16 mouse cellular contexts compared by ENCODE assay signal in genomic region chr16:24102854-24103690, GRCm38 (mm10).
DNase-seq lines count a peak whose midpoint lies in the region; ATAC-seq and TF ChIP-seq lines count a peak whose summit lies in the region.
"Had no signal": no experiment of that assay in that cellular context is flagged by ENCODE, and none has a peak within 500 bp of the region (broad histone marks: within the 10 kb centered on the region; RNA-seq: fewer than 3 reads in every experiment).

No protein-coding gene starts in this region.

- DNase-seq in lung, postnatal 0 days (ENCODE audit: low spot score): peak; percentile 40
- no peak for DNase-seq in lung, postnatal 4 days
- no peak for DNase-seq in intestine, embryonic 14.5 days (ENCODE audit: low spot score)
- no peak for DNase-seq in spleen, postnatal 4 days (ENCODE audit: low spot score in 2 of 2)
- no peak for DNase-seq in gastrocnemius, postnatal 25 days
- DNase-seq: cerebellum, adult 8-10 months; kidney, adult 8-10 months; kidney, postnatal 4 days; layer of hippocampus, postnatal 36 days had no signal

- no peak overlapping the region for H3K27ac ChIP-seq in lung, postnatal 0 days (ENCODE audit: low read length)
- H3K27ac ChIP-seq in intestine, embryonic 14.5 days (ENCODE audit: low read depth): peak overlapping the region; percentile 48
- H3K27ac ChIP-seq in midbrain, embryonic 15.5 days: no peak overlapping the region
- H3K27ac ChIP-seq: hindbrain, embryonic 12.5 days; limb, embryonic 13.5 days; midbrain, embryonic 10.5 days had no signal

- no peak overlapping the region for H3K4me2 ChIP-seq in lung, postnatal 0 days (replicated peaks; ENCODE audit: low read depth, low read length)
- H3K4me2 ChIP-seq in intestine, embryonic 14.5 days (ENCODE audit: low read length): no peak overlapping the region
- H3K4me2 ChIP-seq in midbrain, embryonic 15.5 days: no peak overlapping the region
- H3K4me2 ChIP-seq: hindbrain, embryonic 12.5 days; limb, embryonic 13.5 days had no signal

- H3K36me3 ChIP-seq in lung, postnatal 0 days (ENCODE audit: insufficient read depth, low read length): no peaks in the 10 kb centered on the region
- H3K36me3 ChIP-seq in intestine, embryonic 14.5 days (ENCODE audit: control insufficient read depth, insufficient read depth, low read length): no peaks in the 10 kb centered on the region
- H3K36me3 ChIP-seq in midbrain, embryonic 15.5 days (replicated peaks): no peaks in the 10 kb centered on the region
- H3K36me3 ChIP-seq: G1E; hindbrain, embryonic 12.5 days; limb, embryonic 13.5 days; midbrain, embryonic 10.5 days had no signal

- TF ChIP-seq CTCF in lung, postnatal 0 days (IDR thresholded peaks at IDR 0.05): no peak

- 55% methylated on average over 8 of the region's 8 CpGs for WGBS in lung, postnatal 0 days
- 67% methylated on average over 8 of the region's 8 CpGs for WGBS in intestine, embryonic 14.5 days
- WGBS in midbrain, embryonic 15.5 days: 75% methylated on average over 8 of the region's 8 CpGs

- ATAC-seq in lung, postnatal 0 days: no peak; the same call in 1 of the 2 replicates
- ATAC-seq in intestine, embryonic 14.5 days (replicated peaks; ENCODE audit: low FRiP score, low TSS enrichment, low read depth): 0 out of 2 replicates have a peak, but pooled peaks have one; percentile 36
- peak; percentile 95 for ATAC-seq in megakaryocyte progenitor cell, adult 5-6 weeks (replicated peaks; ENCODE audit: poor library complexity)
- ATAC-seq in midbrain, embryonic 15.5 days (replicated peaks): no peak

- no peaks in the 10 kb centered on the region for H3K27me3 ChIP-seq in lung, postnatal 0 days (replicated peaks; ENCODE audit: insufficient read depth, low read length)
- H3K27me3 ChIP-seq in intestine, embryonic 14.5 days (replicated peaks; ENCODE audit: control insufficient read depth, insufficient read depth, low read length): no peaks in the 10 kb centered on the region
- no peaks in the 10 kb centered on the region for H3K27me3 ChIP-seq in midbrain, embryonic 15.5 days (replicated peaks)
- H3K27me3 ChIP-seq: hindbrain, embryonic 12.5 days; limb, embryonic 13.5 days had no signal

- TF ChIP-seq EP300 in lung, postnatal 0 days (IDR thresholded peaks at IDR 0.05): no peak

- no peaks in the 10 kb centered on the region for H3K4me1 ChIP-seq in lung, postnatal 0 days (ENCODE audit: insufficient read depth, low read depth, low read length)
- no peaks in the 10 kb centered on the region for H3K4me1 ChIP-seq in intestine, embryonic 14.5 days (replicated peaks; ENCODE audit: control insufficient read depth, insufficient read depth, low read length)
- no peaks in the 10 kb centered on the region for H3K4me1 ChIP-seq in midbrain, embryonic 15.5 days
- H3K4me1 ChIP-seq: midbrain, embryonic 10.5 days had no signal

- no peak overlapping the region for H3K4me3 ChIP-seq in lung, postnatal 0 days (ENCODE audit: low read depth, low read length)
- no peak overlapping the region for H3K4me3 ChIP-seq in intestine, embryonic 14.5 days (ENCODE audit: low read depth, low read length)
- no peak overlapping the region for H3K4me3 ChIP-seq in midbrain, embryonic 15.5 days
- H3K4me3 ChIP-seq: erythroblast, embryonic 14.5 days; hindbrain, embryonic 12.5 days; limb, embryonic 13.5 days; midbrain, embryonic 10.5 days had no signal

- no peaks in the 10 kb centered on the region for H3K9me3 ChIP-seq in lung, postnatal 0 days (ENCODE audit: low read length)
- no peaks in the 10 kb centered on the region for H3K9me3 ChIP-seq in intestine, embryonic 14.5 days (ENCODE audit: control insufficient read depth, low read length)
- H3K9me3 ChIP-seq in midbrain, embryonic 15.5 days: no peaks in the 10 kb centered on the region
- H3K9me3 ChIP-seq: G1E; hindbrain, embryonic 12.5 days; limb, embryonic 13.5 days; midbrain, embryonic 10.5 days had no signal

- no peak overlapping the region for H3K9ac ChIP-seq in lung, postnatal 0 days (replicated peaks; ENCODE audit: low read depth)
- no peak overlapping the region for H3K9ac ChIP-seq in intestine, embryonic 14.5 days (ENCODE audit: low read length)
- H3K9ac ChIP-seq in midbrain, embryonic 15.5 days: no peak overlapping the region
- H3K9ac ChIP-seq: hindbrain, embryonic 12.5 days; limb, embryonic 13.5 days had no signal

Comparison
In these comparisons a context has a peak if more than half of its experiments do, and no peak if none do; other contexts are left out.
1. ATAC-seq: peak in intestine, embryonic 14.5 days (single experiment) and megakaryocyte progenitor cell, adult 5-6 weeks (single experiment); none in lung, postnatal 0 days (single experiment) and midbrain, embryonic 15.5 days (single experiment).